ENCODE assay signal across 8 mouse cellular contexts in the genomic region with DNA sequence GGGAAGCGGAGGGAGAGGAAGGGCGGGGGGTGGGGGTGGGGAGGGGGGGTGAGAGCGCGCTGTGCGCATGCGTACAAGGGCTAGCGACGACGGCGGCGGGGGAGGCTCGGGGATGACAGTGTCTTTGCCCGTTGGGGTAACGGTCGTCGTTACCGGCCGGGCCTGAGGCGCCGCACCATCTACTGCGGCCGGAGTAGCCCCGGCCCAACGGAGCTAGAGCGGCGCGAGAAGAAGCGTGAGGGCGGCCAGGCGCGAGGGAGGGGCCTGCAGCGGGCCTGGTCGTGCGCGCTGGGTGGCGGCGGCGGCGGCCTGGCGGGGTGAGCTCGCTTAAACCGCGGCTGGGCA. TPM values are rescaled to one million over a fixed set of nuclear protein-coding genes. Genes with fewer than 3 reads are reported as not detected.
A peak's percentile ranks its signal among the peaks of the same experiment; 100 is the strongest.
DNase-seq lines count a peak whose midpoint lies in the region; ATAC-seq lines count a peak whose summit lies in the region.

TSS of gene Msl2 (plus strand) at position 115 of the 345 bp plus-strand sequence.

- H3K4me1 ChIP-seq in hindbrain, embryonic 16.5 days (ENCODE audit: control insufficient read depth, insufficient read depth, low read depth, low read length): peaks cover 16% of the 10 kb centered on the region
- H3K4me1 ChIP-seq in liver, embryonic 16.5 days (ENCODE audit: control insufficient read depth, low read depth, low read length): peaks cover 18% of the 10 kb centered on the region

- peak within 1 kb of the TSS; percentile 100 for H3K27ac ChIP-seq in hindbrain, embryonic 16.5 days (ENCODE audit: low read depth, low read length)
- H3K27ac ChIP-seq in liver, embryonic 16.5 days (ENCODE audit: low read length): peak within 1 kb of the TSS; percentile 99

- H3K27me3 ChIP-seq in hindbrain, embryonic 16.5 days (replicated peaks; ENCODE audit: control insufficient read depth, insufficient read depth, low read length): no peaks in the 10 kb centered on the region
- H3K27me3 ChIP-seq in liver, embryonic 16.5 days (ENCODE audit: control insufficient read depth, insufficient read depth, low read depth, low read length): no peaks in the 10 kb centered on the region

- peak within 1 kb of the TSS; percentile 87 for H3K4me3 ChIP-seq in hindbrain, embryonic 16.5 days (ENCODE audit: low read length)
- peak within 1 kb of the TSS; percentile 78 for H3K4me3 ChIP-seq in liver, embryonic 16.5 days (ENCODE audit: low read depth, low read length)

- DNase-seq in frontal cortex, adult 2 months (ENCODE audit: extremely low spot score in 1 of 2, low spot score in 1 of 2): no peak
- DNase-seq in frontal cortex, postnatal 10 days (ENCODE audit: low spot score in 2 of 2): no peak
- DNase-seq in adrenal gland, adult 8-10 months: no peak
- DNase-seq in gastrocnemius, adult 18-20 months (ENCODE audit: low spot score): no peak
- DNase-seq in frontal cortex, postnatal 14 days (ENCODE audit: low spot score in 2 of 2): no peak
- DNase-seq in testis, postnatal 14 days (ENCODE audit: low spot score): no peak

- H3K9me3 ChIP-seq in hindbrain, embryonic 16.5 days (ENCODE audit: control insufficient read depth, low read length): no peaks in the 10 kb centered on the region
- H3K9me3 ChIP-seq in liver, embryonic 16.5 days (replicated peaks; ENCODE audit: control insufficient read depth, low read length): no peaks in the 10 kb centered on the region

- ATAC-seq in hindbrain, embryonic 16.5 days: peak; percentile 71; the same call in 1 of the 2 replicates
- peak; percentile 57 for ATAC-seq in liver, embryonic 16.5 days (ENCODE audit: low read depth)

- WGBS in hindbrain, embryonic 16.5 days: 0% methylated on average over 18 of the region's 43 CpGs
- WGBS in liver, embryonic 16.5 days (ENCODE audit: insufficient replicate concordance): under 1% methylated on average over 24 of the region's 43 CpGs

- H3K9ac ChIP-seq in hindbrain, embryonic 16.5 days (ENCODE audit: low read depth, low read length): peak within 1 kb of the TSS; percentile 99
- peak within 1 kb of the TSS; percentile 98 for H3K9ac ChIP-seq in liver, embryonic 16.5 days (ENCODE audit: low read depth, low read length)

- peak within 1 kb of the TSS; percentile 82 for H3K4me2 ChIP-seq in hindbrain, embryonic 16.5 days (ENCODE audit: low read length)
- H3K4me2 ChIP-seq in liver, embryonic 16.5 days (ENCODE audit: low read depth, low read length): peak within 1 kb of the TSS; percentile 93

- no peaks in the 10 kb centered on the region for H3K36me3 ChIP-seq in hindbrain, embryonic 16.5 days (ENCODE audit: control insufficient read depth, insufficient read depth, low read length)
- no peaks in the 10 kb centered on the region for H3K36me3 ChIP-seq in liver, embryonic 16.5 days (ENCODE audit: control insufficient read depth, insufficient read depth)

RNA-seq across cellular contexts. Expression of gene Msl2, which starts in this region (rescaled TPM):
- polyA plus RNA-seq in frontal cortex, adult 2 months (2012; rRNA removed): 27.3 and 27.4 TPM in 2 replicates
- total RNA-seq in adrenal gland, adult 8-10 months (2022): 10 to 100 TPM; 54.2 to 57.2 (median 54.9) TPM
- total RNA-seq in gastrocnemius, adult 18-20 months (2021): 10 to 100 TPM; 26.3 to 27.5 TPM
- 2.6 and 2.7 TPM in 2 replicates for polyA plus RNA-seq in hindbrain, embryonic 16.5 days (2015; fragmentation: Nextera tagmentation; extraction: Ambion mirVana)
- 1.6 and 1.7 TPM in 2 replicates for polyA plus RNA-seq in liver, embryonic 16.5 days (2015; fragmentation: Nextera tagmentation; extraction: Ambion mirVana)
